Mouse (Mus musculus) bone marrow macrophage, adult 2 months (primary cell): ENCODE measurements at regions not wholly inside any gene's neighbourhood (a gene's known extent, or its start where the extent isn't known, plus 50 kb on each side); places are given as distances from the start of the nearest gene placed in this dataset.

Experiments used
- CTCF ChIP-seq: IDR thresholded peaks from 2 replicates; pipeline ENCODE4 v1.5.1; 2012; ENCODE audit warnings: low read depth, mild to moderate bottlenecking, low read length, moderate library complexity
- POLR2A ChIP-seq: IDR thresholded peaks from 2 replicates; pipeline ENCODE4 v1.6.1; 2012; ENCODE audit warnings: mild to moderate bottlenecking, low read depth, low read length, borderline replicate concordance

DNA sequence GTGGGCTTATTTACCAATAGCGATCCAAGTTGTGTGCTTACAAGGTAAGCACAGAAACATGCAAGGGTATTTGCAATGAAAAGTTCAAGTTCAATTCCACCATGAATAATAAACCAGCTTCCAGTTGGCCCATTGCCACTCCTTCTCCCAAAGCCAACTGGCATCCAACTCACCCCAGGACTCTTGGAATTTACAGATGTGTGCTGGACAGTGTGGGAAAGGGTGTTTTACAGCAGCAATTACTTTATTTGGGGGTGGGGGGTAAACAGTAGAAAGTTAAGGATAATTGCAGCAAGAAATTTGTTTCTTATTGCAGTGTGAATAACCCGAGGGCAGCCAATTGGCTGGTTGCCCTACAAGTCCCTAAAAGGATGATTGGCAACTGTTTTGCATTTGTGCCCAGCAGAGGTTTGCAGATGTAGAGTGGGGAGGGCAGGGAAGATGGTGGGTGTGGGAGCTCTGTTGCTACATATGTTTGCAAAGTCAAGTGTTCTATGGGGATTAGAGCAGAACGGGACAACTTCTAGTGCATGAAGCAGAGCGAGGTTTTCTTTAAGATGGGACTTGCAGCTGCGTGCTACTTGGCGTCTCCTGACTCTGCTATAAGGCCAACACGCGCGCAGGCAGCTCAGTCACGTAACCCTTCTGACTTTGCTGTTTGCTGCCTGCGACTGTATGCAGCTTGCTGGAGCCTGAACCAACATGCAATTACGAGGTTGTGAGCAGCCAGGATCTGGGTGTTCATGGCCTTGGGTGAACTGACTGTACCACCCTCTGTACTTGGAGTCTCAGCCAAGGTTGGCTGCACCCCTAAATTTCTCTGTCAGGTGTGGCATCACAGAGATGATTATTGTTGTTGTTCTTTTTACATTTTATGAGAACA is 271.9 kb downstream of the Map2k6 start:
- no peak for TF ChIP-seq CTCF
- no peak for TF ChIP-seq POLR2A
